Mouse (Mus musculus) left cerebral cortex, postnatal 4 days (tissue): ENCODE data around the gene H2-K1. TPM values are rescaled to one million over a fixed set of nuclear protein-coding genes. Genes with fewer than 3 reads are reported as not detected.
A peak's percentile ranks its signal among the peaks of the same experiment; 100 is the strongest.
"Not testable (repeated sequence)": the region's sequence is repeated elsewhere in the genome, so short reads cannot be mapped to it uniquely, and the experiment has no call there.

Source experiments
- DNase-seq: peaks from one replicate; pipeline ENCODE4 v3.0.0-alpha.2; 2022
- intact Hi-C: fragments of 180-260 bp; cut with DNase I; formaldehyde crosslinking; loops from one replicate; pipeline ENCODE4 v1.15.1; 2025
- total RNA-seq, 2 experiments: library from RNA; stranded (reverse); gene quantifications; 2 replicates each; pipeline ENCODE4 v1.2.3; 2021

The H2-K1 gene
- total RNA-seq, 2 experiments from 2014 or later = 8.2 to 13.8 TPM

GRCm38 (mm10) chr17:33997025-33997424 lies 3.1 kb downstream of the H2-K1 start:
- intact Hi-C loops = loop anchor here (5.0 kb wide), 1 partner anchor 1295 kb away; no protein-coding TSS in a partner anchor
- not testable (repeated sequence) for DNase-seq

DNA sequence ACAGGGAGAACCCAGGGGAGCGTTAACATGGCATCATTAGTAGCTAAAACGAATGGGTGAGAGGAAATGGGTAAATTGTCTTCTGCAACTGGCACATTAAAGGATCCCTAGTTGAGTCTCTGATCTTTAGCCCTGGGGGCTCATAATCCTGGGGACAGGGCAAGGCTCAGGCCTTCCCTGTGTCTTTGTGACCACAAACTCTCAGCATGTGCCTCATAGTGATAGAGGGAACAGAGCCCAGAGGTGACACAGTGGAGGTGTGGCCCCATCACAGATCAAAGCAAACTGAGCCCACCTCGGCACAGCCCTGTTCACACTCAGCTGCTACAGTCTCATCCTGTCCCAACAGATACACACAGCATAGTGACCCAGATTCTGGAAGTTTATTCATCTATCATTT lies 4.5 kb downstream of the H2-K1 start:
- intact Hi-C loops = loop anchor here (2.0 to 5.0 kb wide), 2 partner anchors 1271 to 1297 kb away; no protein-coding TSS in a partner anchor
- DNase-seq = no peak

DNA sequence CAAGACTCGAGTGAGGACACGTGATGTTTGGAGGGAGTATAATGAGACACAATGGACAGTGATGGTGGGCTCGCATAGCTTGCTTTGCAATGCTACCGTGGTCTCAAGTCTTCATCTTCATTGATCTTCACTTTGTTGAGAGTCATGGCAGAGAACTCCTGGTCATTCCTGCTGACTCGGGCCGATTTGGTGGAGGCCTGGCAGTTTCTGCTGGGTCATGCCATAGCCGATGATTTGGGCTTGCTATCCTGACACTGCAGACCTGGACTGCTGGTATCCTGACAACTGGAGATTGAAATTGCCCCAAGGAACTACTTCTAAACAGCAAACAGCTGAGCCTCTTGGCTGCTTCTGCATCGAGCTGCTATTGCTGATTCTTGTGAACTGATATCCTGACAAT lies 5.2 kb downstream of the H2-K1 start:
- no peak for DNase-seq
- intact Hi-C loops = loop anchor here (2.0 to 5.0 kb wide), 2 partner anchors 1272 to 1297 kb away; no protein-coding TSS in a partner anchor

DNA sequence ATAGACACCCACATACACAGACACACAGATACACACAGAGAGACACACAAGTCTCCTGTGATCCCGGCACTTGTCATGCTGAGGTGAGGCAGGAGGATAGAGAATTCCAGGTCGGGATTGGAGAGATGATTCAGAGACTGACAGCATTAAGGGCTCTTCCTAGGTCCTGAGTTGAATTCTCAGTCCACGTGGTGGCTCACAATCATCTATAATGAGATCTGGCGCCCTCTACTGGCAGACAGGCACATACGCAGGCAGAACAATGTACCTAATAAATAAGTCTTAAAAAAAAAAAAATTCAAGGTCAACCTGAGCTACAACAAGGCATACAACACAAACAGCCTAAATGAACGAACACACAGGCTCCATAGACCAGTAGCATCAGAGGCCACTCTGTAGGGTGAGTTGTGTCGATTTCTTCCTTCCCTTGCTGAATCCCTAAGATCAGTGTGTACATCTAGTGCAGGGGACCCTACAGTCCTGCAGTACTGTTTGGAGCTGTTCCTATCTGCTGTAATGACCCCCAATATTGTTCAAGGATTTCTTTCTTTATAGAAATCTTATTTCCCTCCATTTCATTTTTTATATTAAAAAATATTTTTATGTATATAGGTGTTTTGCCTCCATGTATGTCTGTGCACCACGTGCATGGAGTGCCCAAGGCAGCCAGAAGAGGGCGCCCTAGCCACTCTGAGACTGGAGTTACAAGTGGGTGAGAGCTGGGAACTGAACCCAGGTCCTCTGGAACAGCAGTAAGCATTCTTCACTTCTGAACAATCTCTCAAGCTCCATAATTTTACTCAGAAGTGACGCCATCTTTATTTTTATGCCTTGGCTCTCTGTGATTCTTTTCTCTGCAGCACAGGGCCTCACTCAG lies 8.1 kb downstream of the H2-K1 start:
- DNase-seq = peak; percentile 59
- intact Hi-C loops = no loop called here

GRCm38 (mm10) chr17:33982136-33982535 lies 18.0 kb downstream of the H2-K1 start:
- DNase-seq = peak; percentile 68

DNA sequence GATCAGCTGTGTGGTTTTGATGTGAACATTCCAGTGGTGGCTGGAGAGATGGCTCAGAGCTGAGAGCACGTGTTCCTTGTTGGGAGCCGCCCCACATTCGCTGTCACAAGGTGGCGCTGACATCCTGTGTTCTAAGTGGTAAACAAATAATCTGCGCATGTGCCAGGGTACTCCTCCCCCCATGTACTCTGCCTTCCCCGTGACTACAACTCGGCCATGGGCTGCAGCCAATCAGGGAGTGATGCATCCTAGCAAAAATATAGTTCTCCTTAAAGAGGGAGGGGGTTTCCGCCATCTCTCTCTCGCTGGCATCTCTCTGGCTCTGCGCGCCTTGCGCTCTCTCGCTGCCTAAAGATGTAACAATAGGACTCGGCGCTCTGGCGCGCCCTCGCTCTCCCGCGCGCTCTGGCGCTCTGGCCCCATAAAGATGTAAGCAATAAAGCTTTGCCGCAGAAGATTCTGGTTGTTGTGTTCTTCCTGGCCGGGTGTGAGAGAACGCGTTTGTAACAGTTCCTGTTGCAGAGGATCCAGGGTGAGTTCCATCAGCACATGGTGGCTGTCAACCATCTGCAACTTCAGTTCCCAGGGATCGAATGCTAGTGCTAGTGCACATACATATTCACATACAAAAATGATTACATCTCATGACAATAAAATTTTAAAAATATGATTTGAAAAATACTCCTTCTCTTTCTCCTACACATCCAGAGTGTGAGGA lies 18.8 kb downstream of the H2-K1 start:
- intact Hi-C loops = not testable (repeated sequence)
- DNase-seq = peak; percentile 91

More at GRCm38 (mm10) chr17:33982136-33982535, 18.0 kb downstream of the H2-K1 start:
- intact Hi-C loops = not testable (repeated sequence)

- DNase-seq = no peak
- intact Hi-C loops = no loop called here
Observed at GRCm38 (mm10) chr17:33980181-33981035, 19.7 kb downstream of the H2-K1 start.

- intact Hi-C loops = no loop called here
- DNase-seq = no peak
Observed at GRCm38 (mm10) chr17:33979512-33980050, 20.6 kb downstream of the H2-K1 start.

- DNase-seq = no peak
- intact Hi-C loops = no loop called here
Observed at GRCm38 (mm10) chr17:33978631-33979031, 21.5 kb downstream of the H2-K1 start.

- intact Hi-C loops = no loop called here
- DNase-seq = no peak
Observed at GRCm38 (mm10) chr17:33977861-33978557, 22.1 kb downstream of the H2-K1 start.

- no peak for DNase-seq
- intact Hi-C loops = loop anchor here (5.0 kb wide), 1 partner anchor 1299 kb away; no protein-coding TSS in a partner anchor
Observed at GRCm38 (mm10) chr17:33973572-33973971, 26.6 kb downstream of the H2-K1 start.

- DNase-seq = no peak
- intact Hi-C loops = loop anchor here (5.0 kb wide), 1 partner anchor 1300 kb away; no protein-coding TSS in a partner anchor
Observed at GRCm38 (mm10) chr17:33972691-33973090, 27.5 kb downstream of the H2-K1 start.

DNA sequence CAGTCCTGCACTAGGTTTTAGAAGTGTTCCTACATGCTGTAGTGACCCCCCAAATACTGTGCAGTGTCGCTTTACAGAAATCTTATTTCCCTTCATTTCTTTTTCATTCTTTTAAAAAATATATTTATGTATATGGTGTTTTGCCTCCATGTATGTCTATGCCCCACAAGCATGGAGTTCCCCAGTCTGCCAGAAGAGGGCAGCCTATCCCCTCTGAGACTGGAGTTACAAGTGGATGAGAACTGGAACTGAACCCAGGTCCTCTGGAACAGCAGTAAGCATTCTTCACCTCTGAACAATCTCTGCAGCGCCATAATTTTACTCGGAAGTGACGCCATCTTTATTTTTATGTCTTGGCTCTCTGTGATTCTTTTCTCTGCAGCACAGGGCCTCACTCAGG lies 30.8 kb downstream of the H2-K1 start:
- intact Hi-C loops = no loop called here
- no peak for DNase-seq

DNA sequence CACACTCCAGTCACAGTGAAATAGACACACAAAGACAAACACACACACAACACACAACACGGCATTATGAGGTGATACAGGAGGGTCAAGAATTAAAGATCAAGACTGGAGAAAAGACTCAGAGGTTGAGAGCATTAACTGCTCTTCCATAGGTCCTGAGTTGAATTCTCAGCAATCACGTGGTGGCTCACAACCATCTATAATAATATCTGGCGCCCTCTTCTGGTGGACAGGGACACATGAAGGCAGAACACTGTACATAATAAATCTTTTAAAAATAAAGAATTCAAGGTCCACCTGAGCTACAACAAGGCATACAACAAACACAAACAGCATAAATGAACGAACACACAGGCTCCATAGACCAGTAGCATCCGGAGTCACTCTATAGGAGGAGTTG lies 31.2 kb downstream of the H2-K1 start:
- intact Hi-C loops = no loop called here
- no peak for DNase-seq

DNA sequence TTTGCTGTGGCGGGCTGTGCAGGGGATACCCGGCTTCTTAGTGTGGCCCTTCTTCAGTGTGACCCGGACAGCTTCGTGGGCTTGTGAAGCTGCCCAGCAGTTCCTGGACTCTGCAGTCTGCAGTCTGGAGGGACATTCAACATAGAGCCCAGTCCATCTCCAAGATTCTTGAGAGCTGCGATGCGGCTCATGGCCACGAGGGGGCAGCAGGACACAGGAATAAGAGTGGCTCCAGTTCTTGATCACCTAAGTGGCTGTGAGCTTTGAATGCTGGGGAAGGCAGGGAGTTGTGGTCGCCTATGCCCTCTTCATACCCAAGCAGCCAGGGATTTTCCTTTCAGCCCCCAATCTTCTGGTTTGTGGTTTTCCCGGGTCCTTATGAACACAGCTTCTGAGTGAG lies 31.7 kb downstream of the H2-K1 start:
- peak; percentile 77 for DNase-seq
- intact Hi-C loops = no loop called here

GRCm38 (mm10) chr17:33965846-33966550 lies 34.1 kb downstream of the H2-K1 start:
- intact Hi-C loops = no loop called here
- DNase-seq = no peak

DNA sequence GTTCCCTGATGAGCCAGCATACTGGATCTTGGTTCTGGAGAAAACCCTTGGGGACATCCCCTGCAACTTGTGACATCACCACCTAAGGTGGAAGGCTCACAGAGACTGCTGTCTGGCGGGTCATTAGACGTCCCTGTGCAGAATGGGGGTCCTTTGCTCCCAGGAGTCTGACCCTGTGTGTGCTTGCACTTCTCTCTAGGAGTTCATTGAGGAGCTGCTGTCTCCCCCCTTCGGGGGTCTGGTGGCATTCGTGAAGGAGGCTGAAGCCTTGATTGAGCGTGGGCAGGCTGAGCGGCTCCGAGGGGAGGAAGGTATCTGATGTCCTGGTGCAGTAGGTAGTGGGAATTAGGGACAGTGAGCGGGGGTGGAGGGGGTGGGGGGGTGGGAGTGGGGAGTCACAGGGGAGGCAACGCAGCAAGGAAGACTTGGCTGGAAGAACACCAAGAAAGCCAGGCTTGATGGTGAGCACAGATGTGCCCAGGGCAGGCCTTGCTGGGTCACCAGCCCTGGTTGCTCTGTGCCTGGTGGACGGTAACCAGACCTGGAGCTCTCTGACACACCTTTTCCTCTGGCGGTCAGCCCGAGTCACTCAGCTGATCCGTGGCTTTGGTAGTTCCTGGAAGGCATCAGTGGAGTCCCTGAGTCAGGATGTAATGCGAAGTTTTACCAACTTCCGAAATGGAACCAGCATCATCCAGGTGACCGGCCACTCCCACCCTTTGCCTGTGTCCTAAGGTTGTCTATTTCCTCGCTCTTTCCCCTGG lies 34.9 kb downstream of the H2-K1 start:
- no peak for DNase-seq
- intact Hi-C loops = no loop called here

- no peak for DNase-seq
- intact Hi-C loops = no loop called here
Observed at GRCm38 (mm10) chr17:33962876-33963275, 37.3 kb downstream of the H2-K1 start.
